Mouse (Mus musculus) liver, embryonic 16.5 days (tissue): ENCODE measurements around the gene Hsd11b1. TPM values are rescaled to one million over a fixed set of nuclear protein-coding genes. Genes with fewer than 3 reads are reported as not detected.
A peak's percentile ranks its signal among the peaks of the same experiment; 100 is the strongest.

ENCODE experiments used
- ATAC-seq: fragments of 200-750 bp; cut with Nextera tagmentation; 2 replicates; pipeline ENCODE4 v1.8.0; 2017; ENCODE audit warnings: low read depth, mild to moderate bottlenecking, moderate number of reproducible peaks, moderate library complexity
- H3K27ac ChIP-seq: fragments of 300-500 bp; sonication (generic); 2 replicates; pipeline ENCODE4 v1.5.1; 2014; ENCODE audit warnings: mild to moderate bottlenecking, low read length
- H3K27me3 ChIP-seq: fragments of 300-500 bp; sonication (generic); 2 replicates; pipeline ENCODE4 v1.6.1; 2014; ENCODE audit warnings: low read depth, low read length, mixed read lengths; ENCODE audit not compliant: control insufficient read depth, insufficient read depth
- H3K36me3 ChIP-seq: fragments of 300-500 bp; sonication (generic); 2 replicates; pipeline ENCODE4 v1.6.1; 2014; ENCODE audit warnings: mild to moderate bottlenecking; ENCODE audit not compliant: control insufficient read depth, insufficient read depth
- H3K4me1 ChIP-seq: fragments of 300-500 bp; sonication (generic); 2 replicates; pipeline ENCODE4 v1.6.1; 2014; ENCODE audit warnings: low read depth, low read length, mixed read lengths; ENCODE audit not compliant: control insufficient read depth
- H3K4me2 ChIP-seq: fragments of 300-500 bp; sonication (generic); 2 replicates; pipeline ENCODE4 v1.6.1; 2014; ENCODE audit warnings: low read depth, low read length, mixed read lengths
- H3K4me3 ChIP-seq: fragments of 300-500 bp; sonication (generic); 2 replicates; pipeline ENCODE4 v1.5.1; 2014; ENCODE audit warnings: low read depth, mild to moderate bottlenecking, low read length
- H3K9ac ChIP-seq: fragments of 300-500 bp; sonication (generic); 2 replicates; pipeline ENCODE4 v1.6.1; 2014; ENCODE audit warnings: low read depth, low read length
- H3K9me3 ChIP-seq: fragments of 300-500 bp; sonication (generic); replicated peaks from 2 replicates; pipeline ENCODE4 v1.6.1; 2016; ENCODE audit warnings: low read length; ENCODE audit not compliant: control insufficient read depth
- WGBS: fragments of 180-500 bp; shearing (Covaris S2); extraction: QIAGEN DNeasy Blood & Tissue Kit; methylation state at CpG from one replicate; pipeline ENCODE4 v1.1.7; 2014; ENCODE audit not compliant: insufficient replicate concordance; 5-methylcytosine and 5-hydroxymethylcytosine counted together
- polyA plus RNA-seq: library from polyadenylated mRNA; unstranded; fragments of >200 nt; fragmentation: Nextera tagmentation; extraction: Ambion mirVana; gene quantifications from 2 replicates; pipeline ENCODE4 v1.2.1, GENCODE M21; 2015

The Hsd11b1 gene
- polyA plus RNA-seq, 1 experiment from 2014 or later = 40.3 TPM

DNA sequence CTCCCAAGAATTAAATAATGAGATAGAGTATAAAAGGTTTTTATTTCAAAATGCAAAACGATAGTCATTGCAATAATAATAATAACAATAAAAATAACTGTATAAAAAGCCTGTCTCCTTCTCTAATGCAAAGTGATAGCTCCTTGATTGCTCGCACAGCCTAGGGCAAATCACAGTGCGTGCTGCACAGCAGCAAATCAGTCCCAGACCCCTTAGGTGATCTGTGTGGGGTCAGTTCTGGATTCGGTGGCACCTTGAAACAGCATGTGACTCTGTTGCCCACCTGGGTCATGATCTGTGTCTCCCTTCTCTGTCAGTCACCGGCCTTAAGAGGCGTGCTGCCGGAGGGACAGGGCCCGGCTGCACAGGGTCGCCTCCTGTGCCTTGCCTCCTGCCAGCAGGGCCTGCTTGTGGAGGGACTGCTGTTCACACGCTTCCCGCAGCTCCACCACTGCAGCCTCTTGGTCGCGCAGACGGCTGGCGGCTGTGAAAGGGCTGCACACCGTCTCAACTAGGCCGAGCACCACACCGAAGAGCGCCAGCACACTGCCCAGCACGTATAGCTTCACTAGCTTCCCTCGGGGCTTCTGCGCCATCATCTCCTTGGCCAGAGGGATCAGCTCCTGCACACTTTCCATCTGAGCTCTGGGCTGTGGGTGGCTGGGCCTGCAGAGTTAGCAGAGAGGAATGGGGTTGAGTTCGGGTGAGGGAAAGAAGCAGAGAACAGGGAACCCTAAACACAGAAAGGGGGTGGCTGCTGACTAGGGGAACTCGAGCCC, 8.5 kb upstream of the Hsd11b1 start:
- Histone ChIP-seq H3K4me1 (peaks cover 6% of the 10 kb centered on the region), H3K27ac (peak overlapping the region; percentile 83), H3K9ac (peak overlapping the region; percentile 64), H3K4me3 (peak overlapping the region; percentile 63), H3K9me3 (no peaks in the 10 kb centered on the region), H3K36me3 (no peaks in the 10 kb centered on the region), H3K27me3 (no peaks in the 10 kb centered on the region), H3K4me2 (peak overlapping the region; percentile 52)
- WGBS = 29% methylated on average over 24 of the region's 24 CpGs
- peak; percentile 7 for ATAC-seq

DNA sequence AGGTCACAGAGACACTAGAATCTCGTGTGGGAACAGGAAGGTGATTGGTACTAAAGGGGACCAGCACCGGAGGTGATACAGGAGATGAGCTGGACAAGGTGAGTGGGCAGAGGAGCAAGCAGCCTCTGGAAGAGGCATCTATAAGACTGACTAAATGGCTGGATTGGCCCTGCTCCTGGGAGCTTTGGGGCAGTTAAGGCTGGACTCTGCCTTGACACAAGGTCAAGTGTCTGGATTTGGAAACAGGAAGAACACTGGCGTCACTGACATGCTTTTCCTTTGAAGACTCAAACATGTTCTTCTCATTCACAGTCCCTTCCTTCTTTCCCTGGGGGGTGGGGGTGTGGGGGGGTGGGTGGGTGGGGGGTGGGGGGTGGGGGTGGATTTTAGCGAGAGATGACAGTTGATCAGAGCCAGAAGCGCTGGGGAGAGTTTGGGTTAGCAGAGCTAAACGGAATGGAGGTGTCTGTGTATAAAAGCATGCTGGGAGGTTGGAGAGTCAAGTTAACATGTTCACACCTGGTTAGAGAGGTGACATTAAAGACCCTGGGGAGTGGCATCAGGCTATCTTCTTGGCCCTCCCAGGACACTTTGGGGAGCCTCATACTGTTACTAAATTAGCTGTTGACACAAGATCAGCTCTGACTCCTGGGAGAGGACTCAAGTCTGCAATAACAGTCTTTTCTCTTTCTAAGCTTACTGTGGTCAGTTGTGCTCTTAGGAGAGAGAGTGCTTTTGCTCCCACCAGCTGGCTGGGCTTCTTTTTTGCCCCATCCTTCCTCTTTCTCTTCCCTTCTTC, 7.3 kb upstream of the Hsd11b1 start:
- Histone ChIP-seq H3K4me1 (peaks cover 6% of the 10 kb centered on the region), H3K36me3 (no peaks in the 10 kb centered on the region), H3K27ac (peak overlapping the region; percentile 15; the same call in 1 of the 2 replicates), H3K4me2 (peak overlapping the region; percentile 52), H3K4me3 (peak overlapping the region; percentile 63), H3K9ac (no peak overlapping the region), H3K27me3 (no peaks in the 10 kb centered on the region), H3K9me3 (no peaks in the 10 kb centered on the region)
- no peak for ATAC-seq
- 21% methylated on average over 6 of the region's 6 CpGs for WGBS

DNA sequence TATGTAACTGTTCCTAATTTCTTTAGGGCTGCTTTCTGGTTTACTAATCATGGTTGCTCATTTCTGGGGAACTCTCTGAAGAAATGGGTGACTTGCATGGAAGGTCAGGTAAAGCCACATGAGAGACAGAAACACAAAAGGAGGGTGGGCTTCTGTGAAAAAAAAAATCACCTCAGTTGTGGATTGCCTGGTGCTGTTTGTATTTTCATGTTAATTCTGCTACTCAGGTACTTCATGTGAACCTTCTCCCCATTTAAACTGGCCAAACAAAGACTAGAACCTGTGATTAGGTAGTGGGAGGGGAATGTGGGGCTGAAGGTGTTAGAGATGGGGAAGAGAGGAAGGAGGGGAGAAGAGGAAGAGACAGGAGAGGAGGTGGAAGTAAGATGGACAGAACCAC, 1.9 kb upstream of the Hsd11b1 start:
- Histone ChIP-seq H3K9ac (no peak overlapping the region), H3K27ac (no peak overlapping the region), H3K4me3 (no peak overlapping the region), H3K36me3 (no peaks in the 10 kb centered on the region), H3K4me1 (no peaks in the 10 kb centered on the region), H3K27me3 (no peaks in the 10 kb centered on the region), H3K9me3 (no peaks in the 10 kb centered on the region), H3K4me2 (no peak overlapping the region)
- no peak for ATAC-seq

DNA sequence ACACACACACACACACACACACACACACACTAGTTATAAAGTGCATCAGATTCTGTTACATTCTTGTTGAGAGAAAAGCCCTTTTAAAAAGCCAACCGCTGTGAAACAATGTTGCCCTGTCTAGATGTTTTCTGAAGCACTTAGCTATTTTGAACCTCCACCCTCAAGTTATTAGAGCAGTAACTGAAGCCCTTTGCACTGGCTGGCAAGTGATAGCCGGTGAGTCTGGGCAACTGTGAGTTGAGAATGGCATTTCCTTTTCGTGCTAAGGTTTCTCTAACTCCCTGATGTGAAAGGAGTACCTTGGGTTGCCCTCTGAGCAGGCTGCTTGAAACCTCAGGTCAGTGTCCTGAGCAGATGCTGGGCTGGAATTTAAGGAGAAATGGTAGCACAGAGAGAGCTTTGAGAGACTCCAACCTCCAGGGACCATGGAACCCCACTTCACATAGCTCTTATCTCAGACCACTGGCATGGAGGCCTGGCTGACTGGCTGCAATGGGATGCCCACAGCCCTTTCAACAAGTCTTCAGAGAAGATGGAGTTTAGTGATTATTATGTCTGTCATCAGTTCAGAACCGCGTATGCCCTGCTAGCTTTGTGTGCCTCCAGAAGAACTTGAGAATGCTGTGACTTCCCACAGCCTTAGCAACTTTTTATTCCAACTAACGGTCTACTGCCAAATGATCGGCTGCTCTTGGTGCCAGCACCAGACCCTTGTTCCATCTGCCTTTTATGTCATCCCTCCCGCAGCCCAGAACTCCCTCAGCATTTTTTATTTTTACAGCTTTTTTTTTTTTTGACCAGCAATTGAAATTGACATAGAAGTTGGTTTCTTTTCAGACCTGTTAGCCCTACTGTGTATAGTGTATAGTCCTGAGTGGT, 608 bp downstream of the Hsd11b1 start:
- Histone ChIP-seq H3K4me1 (no peaks in the 10 kb centered on the region), H3K4me2 (no peak overlapping the region), H3K4me3 (no peak overlapping the region), H3K27me3 (no peaks in the 10 kb centered on the region), H3K9ac (no peak overlapping the region), H3K27ac (no peak overlapping the region), H3K9me3 (no peaks in the 10 kb centered on the region), H3K36me3 (no peaks in the 10 kb centered on the region)
- WGBS = 51% methylated on average over 8 of the region's 8 CpGs
- no peak for ATAC-seq

DNA sequence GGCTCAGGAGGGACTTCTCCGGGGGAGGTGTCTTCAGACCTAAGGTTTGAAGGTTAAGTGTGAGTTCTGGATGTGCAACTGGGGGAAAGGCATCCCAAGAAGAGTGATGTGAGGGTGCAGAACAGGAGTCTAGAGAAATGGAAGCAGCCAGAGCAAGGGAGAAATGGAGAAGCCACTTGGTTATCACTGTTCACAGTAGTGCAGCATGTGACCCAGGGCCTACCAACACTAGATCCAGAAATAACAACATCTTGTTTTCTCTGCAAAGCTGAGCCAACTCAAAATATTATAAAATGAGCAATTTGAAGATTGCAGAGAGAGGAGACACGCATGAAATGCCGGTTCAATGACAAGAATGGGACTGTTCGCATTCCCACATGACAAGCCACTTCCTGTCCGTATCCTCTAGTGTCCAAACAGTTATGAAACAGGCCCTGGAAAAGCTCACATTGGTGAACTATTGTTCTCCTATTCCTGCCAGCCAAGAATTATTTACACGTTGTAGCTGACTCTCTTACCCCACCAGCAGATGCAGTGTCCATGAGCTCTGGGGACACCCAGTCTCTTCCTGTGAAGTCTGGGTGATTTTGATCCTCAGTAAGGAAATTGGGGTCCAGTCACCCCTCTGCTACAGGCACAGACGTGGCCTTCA, 1.9 kb downstream of the Hsd11b1 start:
- Histone ChIP-seq H3K9ac (no peak overlapping the region), H3K4me1 (no peaks in the 10 kb centered on the region), H3K36me3 (no peaks in the 10 kb centered on the region), H3K4me3 (no peak overlapping the region), H3K9me3 (no peaks in the 10 kb centered on the region), H3K27ac (0 out of 2 replicates have a peak overlapping the region, but pooled peaks have one; percentile 26), H3K4me2 (no peak overlapping the region), H3K27me3 (no peaks in the 10 kb centered on the region)
- WGBS = 40% methylated on average over 7 of the region's 7 CpGs
- ATAC-seq = peak; percentile 58

DNA sequence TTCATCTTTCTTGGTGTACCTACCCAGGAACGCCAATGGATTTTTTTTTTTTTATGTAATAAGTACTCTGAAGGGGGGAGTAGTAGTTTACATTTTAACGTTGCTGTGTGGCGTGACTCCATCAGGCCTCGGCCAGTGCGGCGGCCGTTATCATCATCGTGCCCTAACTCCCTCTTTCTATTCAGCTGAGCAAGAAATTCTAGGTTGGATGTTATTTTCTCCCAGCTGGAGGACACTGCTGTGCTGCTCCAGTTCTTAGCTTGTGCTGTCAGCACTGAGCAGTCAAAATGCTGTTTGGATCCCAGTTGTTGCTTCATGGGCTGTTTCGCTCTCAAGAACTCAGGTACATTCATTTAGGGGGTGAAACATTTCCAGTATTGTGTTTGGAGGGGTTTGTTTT, 4.3 kb downstream of the Hsd11b1 start:
- no peak overlapping the region for H3K4me3 ChIP-seq
- no peaks in the 10 kb centered on the region for H3K4me1 ChIP-seq
- whole genome bisulfite sequencing = 72% methylated on average over 9 of the region's 9 CpGs
- no peak for ATAC-seq
- no peaks in the 10 kb centered on the region for H3K27me3 ChIP-seq
- no peak overlapping the region for H3K9ac ChIP-seq
- H3K36me3 ChIP-seq = no peaks in the 10 kb centered on the region
- no peaks in the 10 kb centered on the region for H3K9me3 ChIP-seq
- H3K27ac ChIP-seq = no peak overlapping the region
- no peak overlapping the region for H3K4me2 ChIP-seq

DNA sequence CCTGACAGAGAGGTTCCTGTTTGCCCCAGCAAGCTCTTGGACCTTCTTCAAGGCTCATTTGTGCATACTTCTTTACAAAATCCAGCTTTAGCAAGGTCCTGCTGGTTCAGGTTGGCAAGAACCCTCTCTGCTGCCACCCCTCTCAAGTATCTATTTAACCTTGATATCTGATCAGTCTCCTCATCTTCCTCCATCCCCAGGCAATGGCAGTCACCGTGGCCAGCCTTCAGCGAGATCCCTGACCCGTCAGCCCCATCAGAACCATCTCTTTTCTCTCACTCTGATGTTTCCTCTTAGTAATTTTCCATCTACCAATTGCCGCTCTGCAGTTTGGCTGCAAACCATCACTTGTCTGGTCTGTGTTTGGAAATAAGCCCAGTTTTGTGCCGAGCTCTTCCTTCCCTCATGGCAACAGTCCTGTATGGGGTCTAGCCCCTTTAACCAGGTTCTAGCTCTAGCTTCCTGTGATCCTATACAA, 7.2 kb downstream of the Hsd11b1 start:
- Histone ChIP-seq H3K27ac (no peak overlapping the region), H3K4me3 (no peak overlapping the region), H3K4me2 (no peak overlapping the region), H3K27me3 (no peaks in the 10 kb centered on the region), H3K4me1 (no peaks in the 10 kb centered on the region), H3K9me3 (no peaks in the 10 kb centered on the region), H3K9ac (no peak overlapping the region), H3K36me3 (no peaks in the 10 kb centered on the region)
- no peak for ATAC-seq
- WGBS = 60% methylated on average over 5 of the region's 5 CpGs

DNA sequence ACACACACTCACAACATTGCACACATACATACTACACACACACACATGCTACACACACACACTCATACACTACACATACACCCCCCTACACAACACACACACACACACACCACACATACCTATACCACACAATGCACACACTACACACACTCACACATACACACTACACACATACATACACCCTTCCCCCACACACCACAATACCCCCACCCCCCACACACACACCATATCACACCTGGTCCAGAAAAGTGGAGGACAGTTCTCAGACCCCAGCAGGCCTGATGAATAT, 7.6 kb downstream of the Hsd11b1 start:
- Histone ChIP-seq H3K9me3 (no peaks in the 10 kb centered on the region), H3K27me3 (no peaks in the 10 kb centered on the region), H3K4me1 (no peaks in the 10 kb centered on the region), H3K4me3 (no peak overlapping the region), H3K27ac (no peak overlapping the region), H3K9ac (no peak overlapping the region), H3K4me2 (no peak overlapping the region), H3K36me3 (no peaks in the 10 kb centered on the region)
- ATAC-seq = no peak
